30 mouse cellular contexts compared by ENCODE assay signal in genomic region chr8:72955074-72955473, GRCm38 (mm10).
A peak's percentile ranks its signal among the peaks of the same experiment; 100 is the strongest.
DNase-seq lines count a peak whose midpoint lies in the region; ATAC-seq and TF ChIP-seq lines count a peak whose summit lies in the region.
"Had no signal": no experiment of that assay in that cellular context is flagged by ENCODE, and none has a peak within 500 bp of the region (broad histone marks: within the 10 kb centered on the region; RNA-seq: fewer than 3 reads in every experiment).

No protein-coding gene starts in this region.

- no peak for TF ChIP-seq CTCF in gastrocnemius, adult 2 months (IDR thresholded peaks at IDR 0.05)
- no peak for TF ChIP-seq CTCF in kidney, postnatal 0 days (IDR thresholded peaks at IDR 0.05; ENCODE audit: low read depth)
- TF ChIP-seq CTCF in brain, embryonic 14.5 days (IDR thresholded peaks at IDR 0.05; ENCODE audit: borderline replicate concordance, extremely low read depth, insufficient read depth, insufficient read length) = no peak

- no peak overlapping the region for H3K27ac ChIP-seq in gastrocnemius, adult 2 months
- no peak overlapping the region for H3K27ac ChIP-seq in kidney, postnatal 0 days
- no peak overlapping the region for H3K27ac ChIP-seq in kidney, embryonic 14.5 days (ENCODE audit: low read depth, low read length)
- H3K27ac ChIP-seq: embryonic facial prominence, embryonic 12.5 days; heart, adult 2 months; heart, embryonic 13.5 days; limb, embryonic 10.5 days; limb, embryonic 15.5 days; liver, embryonic 13.5 days; macrophage; midbrain, embryonic 13.5 days; neural tube, embryonic 13.5 days had no signal

- intact Hi-C loops in gastrocnemius, adult 2 months (cut with DNase I) = no loop called here
- intact Hi-C loops in gastrocnemius, postnatal 14 days (cut with DNase I; ENCODE audit: low total_unique reads) = no loop called here

- no peaks in the 10 kb centered on the region for H3K4me1 ChIP-seq in kidney, postnatal 0 days (replicated peaks; ENCODE audit: insufficient read depth, low read length)
- no peaks in the 10 kb centered on the region for H3K4me1 ChIP-seq in kidney, embryonic 14.5 days (ENCODE audit: control insufficient read depth, insufficient read depth, low read length)
- H3K4me1 ChIP-seq: embryonic facial prominence, embryonic 12.5 days; heart, embryonic 13.5 days; limb, embryonic 10.5 days; limb, embryonic 15.5 days; liver, embryonic 13.5 days; midbrain, embryonic 13.5 days had no signal

- no peaks in the 10 kb centered on the region for H3K27me3 ChIP-seq in kidney, postnatal 0 days (ENCODE audit: insufficient read depth, low read length)
- H3K27me3 ChIP-seq in kidney, embryonic 14.5 days (ENCODE audit: control insufficient read depth, insufficient read depth, low read length) = no peaks in the 10 kb centered on the region
- H3K27me3 ChIP-seq: embryonic facial prominence, embryonic 12.5 days; heart, embryonic 13.5 days; limb, embryonic 15.5 days; liver, embryonic 13.5 days; midbrain, embryonic 13.5 days; neural tube, embryonic 13.5 days had no signal

- 46% methylated on average over 3 of the region's 3 CpGs for WGBS in kidney, postnatal 0 days
- 64% methylated on average over 3 of the region's 3 CpGs for WGBS in kidney, embryonic 14.5 days

- no peak overlapping the region for H3K4me3 ChIP-seq in gastrocnemius, adult 2 months
- no peak overlapping the region for H3K4me3 ChIP-seq in kidney, postnatal 0 days (replicated peaks; ENCODE audit: low read depth, low read length)
- H3K4me3 ChIP-seq in kidney, embryonic 14.5 days (ENCODE audit: low read length) = no peak overlapping the region
- H3K4me3 ChIP-seq: embryonic facial prominence, embryonic 12.5 days; heart, adult 2 months; heart, embryonic 13.5 days; limb, embryonic 10.5 days; limb, embryonic 15.5 days; liver, embryonic 13.5 days; midbrain, embryonic 13.5 days; neural tube, embryonic 13.5 days had no signal

- H3K4me2 ChIP-seq in kidney, postnatal 0 days (ENCODE audit: low read length) = no peak overlapping the region
- no peak overlapping the region for H3K4me2 ChIP-seq in kidney, embryonic 14.5 days (replicated peaks; ENCODE audit: low read depth, low read length)
- H3K4me2 ChIP-seq: embryonic facial prominence, embryonic 12.5 days; heart, embryonic 13.5 days; limb, embryonic 15.5 days; liver, embryonic 13.5 days; midbrain, embryonic 13.5 days; neural tube, embryonic 13.5 days had no signal

- H3K36me3 ChIP-seq in kidney, postnatal 0 days (ENCODE audit: insufficient read depth, low read length) = no peaks in the 10 kb centered on the region
- no peaks in the 10 kb centered on the region for H3K36me3 ChIP-seq in kidney, embryonic 14.5 days (ENCODE audit: control insufficient read depth, insufficient read depth, low read length)
- H3K36me3 ChIP-seq: embryonic facial prominence, embryonic 12.5 days; heart, embryonic 13.5 days; limb, embryonic 10.5 days; limb, embryonic 15.5 days; liver, embryonic 13.5 days; midbrain, embryonic 13.5 days; neural tube, embryonic 13.5 days had no signal

- H3K9me3 ChIP-seq in kidney, postnatal 0 days (replicated peaks; ENCODE audit: low read length) = no peaks in the 10 kb centered on the region
- no peaks in the 10 kb centered on the region for H3K9me3 ChIP-seq in kidney, embryonic 14.5 days (ENCODE audit: control insufficient read depth, low read length)
- H3K9me3 ChIP-seq: embryonic facial prominence, embryonic 12.5 days; limb, embryonic 10.5 days; limb, embryonic 15.5 days; liver, embryonic 13.5 days; midbrain, embryonic 13.5 days; neural tube, embryonic 13.5 days had no signal

- no peak overlapping the region for H3K9ac ChIP-seq in kidney, postnatal 0 days (ENCODE audit: low read depth, low read length)
- no peak overlapping the region for H3K9ac ChIP-seq in kidney, embryonic 14.5 days (ENCODE audit: low read depth, low read length)
- H3K9ac ChIP-seq: embryonic facial prominence, embryonic 12.5 days; heart, embryonic 13.5 days; limb, embryonic 15.5 days; liver, embryonic 13.5 days; midbrain, embryonic 13.5 days; neural tube, embryonic 13.5 days had no signal

- no peak for TF ChIP-seq POLR2A in brain, embryonic 14.5 days (IDR thresholded peaks at IDR 0.05; ENCODE audit: borderline replicate concordance, extremely low read depth, insufficient read depth, insufficient read length, poor library complexity, severe bottlenecking)

- no peak for ATAC-seq in kidney, postnatal 0 days (replicated peaks; ENCODE audit: low FRiP score, low read depth)
- ATAC-seq in kidney, embryonic 14.5 days (ENCODE audit: low FRiP score, low TSS enrichment) = no peak
- ATAC-seq: activated CD4-positive, CD25-positive, alpha-beta regulatory T cell, adult 4 months; CD4-positive, CD25-positive, alpha-beta regulatory T cell, adult 4 months; forebrain, embryonic 16.5 days; midbrain, embryonic 13.5 days had no signal

- peak; percentile 19 for DNase-seq in gastrocnemius, adult 2 months
- no peak for DNase-seq in gastrocnemius, postnatal 14 days
- DNase-seq in kidney, postnatal 0 days (ENCODE audit: low spot score) = peak; percentile 10
- DNase-seq in MN1 (ENCODE audit: low spot score) = peak; percentile 26
- peak; percentile 32 for DNase-seq in brain, embryonic 14.5 days (ENCODE audit: low read depth)
- DNase-seq in lung, adult 18-20 months = no peak
- DNase-seq: adrenal gland, adult 8-10 months; cerebellum, adult 8-10 months; embryo, embryonic 11 days; gastrocnemius, postnatal 36 days; heart, adult 2 months; heart, postnatal 14 days; kidney, adult 9 months; layer of hippocampus, adult 9-11 months; liver, embryonic 13.5 days; lung, adult 2 months; lung, postnatal 10 days; right cerebral cortex, postnatal 4 days; thymus, postnatal 14 days had no signal

Comparison
In these comparisons a context has a peak if more than half of its experiments do, and no peak if none do; other contexts are left out.
1. DNase-seq: peak in gastrocnemius, adult 2 months (single experiment), kidney, postnatal 0 days (single experiment), MN1 (single experiment) and brain, embryonic 14.5 days (single experiment); none in gastrocnemius, postnatal 14 days (single experiment) and lung, adult 18-20 months (0 of 2).